Mouse (Mus musculus): ENCODE data around the gene Cul1. TPM values are rescaled to one million over a fixed set of nuclear protein-coding genes. Genes with fewer than 3 reads are reported as not detected.
A peak's percentile ranks its signal among the peaks of the same experiment; 100 is the strongest.

Gene Cul1
- total and polyA plus RNA-seq, 3 experiments = 63.6 to 155 (median 108) TPM

DNA sequence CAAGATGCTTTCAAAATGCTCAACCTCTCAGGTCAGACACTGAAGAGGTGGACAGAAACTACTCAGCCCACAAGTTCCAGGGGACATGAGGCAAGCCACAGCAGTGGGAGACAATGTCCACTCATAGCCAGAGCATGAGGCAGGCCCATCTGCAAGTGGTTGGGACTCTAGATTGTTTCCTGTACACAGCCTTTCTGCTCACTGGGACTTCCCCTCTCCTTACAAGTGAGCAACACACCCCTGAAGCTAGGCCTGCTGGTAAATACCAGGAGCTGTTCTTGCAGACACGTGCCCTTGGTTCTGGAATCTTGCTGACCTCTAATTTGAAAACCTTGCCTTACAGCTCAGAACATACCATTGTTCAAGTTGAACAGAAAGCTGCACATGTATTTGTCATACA lies 79.3 kb downstream of the Cul1 start (continued):
- TF ChIP-seq USF2 (conservative IDR thresholded peaks at IDR 0.05; ENCODE audit: low read depth, low read length) = peak; percentile 20
- TF ChIP-seq ZC3H11A (IDR thresholded peaks at IDR 0.05; ENCODE audit: low read depth, low read length) = no peak
- no peak for TF ChIP-seq ZKSCAN1 (IDR thresholded peaks at IDR 0.05; ENCODE audit: borderline replicate concordance, low read depth, low read length)
- TF ChIP-seq IRF4 (IDR thresholded peaks at IDR 0.05; ENCODE audit: low read depth, low read length) = peak; percentile 96
- peak; percentile 77 for TF ChIP-seq RCOR1 (conservative IDR thresholded peaks at IDR 0.05; ENCODE audit: low read depth, low read length)
- peak; percentile 91 for TF ChIP-seq MYC (IDR thresholded peaks at IDR 0.05; ENCODE audit: low read depth, low read length)
- TF ChIP-seq MXI1 (IDR thresholded peaks at IDR 0.05; ENCODE audit: low read depth, low read length) = peak; percentile 95
- no peak for TF ChIP-seq E2F4 (IDR thresholded peaks at IDR 0.05; ENCODE audit: insufficient replicate concordance, low read depth, low read length)
- no peak for TF ChIP-seq PAX5 (IDR thresholded peaks at IDR 0.05; ENCODE audit: low read length)

- Histone ChIP-seq H3K4me2 (ENCODE audit: insufficient read depth, low read depth, poor library complexity, severe bottlenecking) (no peak overlapping the region), H3K9me3 (replicated peaks; ENCODE audit: low read length) (no peaks in the 10 kb centered on the region), H3K27ac (ENCODE audit: insufficient read depth, low read depth) (no peak overlapping the region), H3K27me3 (replicated peaks) (no peaks in the 10 kb centered on the region), H3K4me3 (replicated peaks in 1 of 3; ENCODE audit: low read depth in 2 of 3, low read length in 2 of 3, poor library complexity in 1 of 3) (no peak overlapping the region), H3K79me2 (replicated peaks; ENCODE audit: control insufficient read depth, extremely low read depth, insufficient read depth, poor library complexity, severe bottlenecking) (no peaks in the 10 kb centered on the region; the same call in 1 of the 2 replicates), H3K4me1 (ENCODE audit: control insufficient read depth in 1 of 2, insufficient read depth in 2 of 2) (peaks cover 6 to 36% of the 10 kb centered on the region in 2 experiments), H3K36me3 (replicated peaks in 1 of 2; ENCODE audit: control insufficient read depth in 1 of 2, insufficient read depth in 1 of 2, low read length in 1 of 2) (peaks cover 33 to 62% of the 10 kb centered on the region in 2 experiments), H3K9ac (ENCODE audit: insufficient read depth, low read depth) (no peak overlapping the region)
- TF ChIP-seq E2F4 (IDR thresholded peaks at IDR 0.05; ENCODE audit: insufficient replicate concordance, low read depth, low read length) (no peak), NELFE (IDR thresholded peaks at IDR 0.05; ENCODE audit: low read depth, low read length) (no peak), MYC (IDR thresholded peaks at IDR 0.05; ENCODE audit: low read depth, low read length) (no peak), USF2 (conservative IDR thresholded peaks at IDR 0.05; ENCODE audit: low read depth, low read length) (no peak), MAZ (IDR thresholded peaks at IDR 0.05; ENCODE audit: low read depth, low read length) (no peak)
- dilution Hi-C loops (cut with MboI; ENCODE audit: extremely low pct_ligation_motif_present, extremely low pct_unique_long_range_greater_than_20kb, low sequenced_read_pairs) = no loop called here
- no peak for DNase-seq (ENCODE audit: extremely low read depth)
- in situ Hi-C loops (cut with MboI; ENCODE audit: low pct_ligation_motif_present, low pct_unique_long_range_greater_than_20kb, low sequenced_read_pairs) = no loop called here
These were observed 82.1 kb downstream of the Cul1 start for GRCm38 (mm10) chr6:47535333-47535732.

- no peak overlapping the region for H3K4me2 ChIP-seq (ENCODE audit: insufficient read depth, low read depth, poor library complexity, severe bottlenecking)
- H3K9ac ChIP-seq (ENCODE audit: insufficient read depth, low read depth) = no peak overlapping the region
- dilution Hi-C loops (cut with MboI; ENCODE audit: extremely low pct_ligation_motif_present, extremely low pct_unique_long_range_greater_than_20kb, low sequenced_read_pairs) (no loop called here), in situ Hi-C loops (cut with MboI; ENCODE audit: low pct_ligation_motif_present, low pct_unique_long_range_greater_than_20kb, low sequenced_read_pairs) (no loop called here)
- H3K36me3 ChIP-seq (replicated peaks in 1 of 2; ENCODE audit: control insufficient read depth in 1 of 2, insufficient read depth in 1 of 2, low read length in 1 of 2) = peaks cover 39 to 89% of the 10 kb centered on the region in 2 experiments
- peaks cover 2% of the 10 kb centered on the region; the same call in 1 of the 2 replicates for H3K79me2 ChIP-seq (replicated peaks; ENCODE audit: control insufficient read depth, extremely low read depth, insufficient read depth, poor library complexity, severe bottlenecking)
- TF ChIP-seq EP300 (IDR thresholded peaks at IDR 0.05; ENCODE audit: low read length) = no peak
- no peak for TF ChIP-seq ETS1 (conservative IDR thresholded peaks at IDR 0.05; ENCODE audit: low read depth, low read length)
- no peak for TF ChIP-seq ELF1 (IDR thresholded peaks at IDR 0.05; ENCODE audit: low read depth, low read length)
- no peak for TF ChIP-seq ZMIZ1 (IDR thresholded peaks at IDR 0.05; ENCODE audit: low read depth, low read length)
- TF ChIP-seq HCFC1 (IDR thresholded peaks at IDR 0.05; ENCODE audit: low read depth, low read length) = no peak
- TF ChIP-seq MAX (IDR thresholded peaks at IDR 0.05; ENCODE audit: low read length) = no peak
- TF ChIP-seq ZNF384 (IDR thresholded peaks at IDR 0.05; ENCODE audit: low read depth, low read length) = no peak
- TF ChIP-seq KAT2A (IDR thresholded peaks at IDR 0.05; ENCODE audit: insufficient replicate concordance, low read length) = no peak
- no peak for TF ChIP-seq NELFE (IDR thresholded peaks at IDR 0.05; ENCODE audit: low read depth, low read length)
- no peak for TF ChIP-seq MXI1 (IDR thresholded peaks at IDR 0.05; ENCODE audit: low read depth, low read length)
- TF ChIP-seq JUN (IDR thresholded peaks at IDR 0.05; ENCODE audit: insufficient read depth, low read depth, low read length) = no peak
- no peak for TF ChIP-seq RCOR1 (conservative IDR thresholded peaks at IDR 0.05; ENCODE audit: low read depth, low read length)
- TF ChIP-seq PAX5 (IDR thresholded peaks at IDR 0.05; ENCODE audit: low read length) = no peak
- TF ChIP-seq SIN3A (IDR thresholded peaks at IDR 0.05; ENCODE audit: low read length) = no peak
- H3K4me3 ChIP-seq (replicated peaks in 1 of 3; ENCODE audit: low read depth in 2 of 3, low read length in 2 of 3, poor library complexity in 1 of 3) = no peak overlapping the region
- no peaks in the 10 kb centered on the region for H3K9me3 ChIP-seq (replicated peaks; ENCODE audit: low read length)
- H3K27me3 ChIP-seq (replicated peaks) = no peaks in the 10 kb centered on the region
- DNase-seq (ENCODE audit: extremely low read depth) = no peak
- H3K4me1 ChIP-seq (ENCODE audit: control insufficient read depth in 1 of 2, insufficient read depth in 2 of 2) = no peaks in the 10 kb centered on the region
- no peak overlapping the region for H3K27ac ChIP-seq (ENCODE audit: insufficient read depth, low read depth)
These were observed 99.1 kb downstream of the Cul1 start for GRCm38 (mm10) chr6:47552280-47552679.

Data from CH12.LX (cell line).